Mouse (Mus musculus) embryonic fibroblast, embryonic 13.5 days (primary cell): ENCODE results near the gene Selenof. TPM values are rescaled to one million over a fixed set of nuclear protein-coding genes. Genes with fewer than 3 reads are reported as not detected.

Source experiments
- H3K27ac ChIP-seq: 2 replicates; pipeline ENCODE4 v1.5.1; 2012; ENCODE audit warnings: low read length, control low read depth, inconsistent platforms; ENCODE audit not compliant: insufficient read depth
- H3K4me1 ChIP-seq: 2 replicates; pipeline ENCODE4 v1.6.1; 2011; ENCODE audit warnings: low read length; ENCODE audit not compliant: control insufficient read depth, insufficient read depth
- H3K4me3 ChIP-seq: 2 replicates; pipeline ENCODE4 v1.5.1; 2011; ENCODE audit warnings: mild to moderate bottlenecking, control low read depth, low read length; ENCODE audit not compliant: insufficient read depth
- CTCF ChIP-seq: IDR thresholded peaks from 2 replicates; pipeline ENCODE4 v1.5.1; 2011; ENCODE audit warnings: mild to moderate bottlenecking, control low read depth, low read length, moderate library complexity, borderline replicate concordance; ENCODE audit not compliant: insufficient read depth
- POLR2A ChIP-seq: IDR thresholded peaks from 2 replicates; pipeline ENCODE4 v1.6.1; 2011; ENCODE audit warnings: low read depth, mild to moderate bottlenecking, control low read depth, low read length, moderate library complexity
- polyA plus RNA-seq: library from polyadenylated mRNA; stranded (reverse); fragments of >200 nt; gene quantifications from 2 replicates; pipeline ENCODE4 v1.2.4, GENCODE M21; 2011; ENCODE audit warnings: low read depth; ENCODE audit not compliant: missing spikeins, insufficient read length

The Selenof gene
- polyA plus RNA-seq, 1 experiment, result 674 TPM

DNA sequence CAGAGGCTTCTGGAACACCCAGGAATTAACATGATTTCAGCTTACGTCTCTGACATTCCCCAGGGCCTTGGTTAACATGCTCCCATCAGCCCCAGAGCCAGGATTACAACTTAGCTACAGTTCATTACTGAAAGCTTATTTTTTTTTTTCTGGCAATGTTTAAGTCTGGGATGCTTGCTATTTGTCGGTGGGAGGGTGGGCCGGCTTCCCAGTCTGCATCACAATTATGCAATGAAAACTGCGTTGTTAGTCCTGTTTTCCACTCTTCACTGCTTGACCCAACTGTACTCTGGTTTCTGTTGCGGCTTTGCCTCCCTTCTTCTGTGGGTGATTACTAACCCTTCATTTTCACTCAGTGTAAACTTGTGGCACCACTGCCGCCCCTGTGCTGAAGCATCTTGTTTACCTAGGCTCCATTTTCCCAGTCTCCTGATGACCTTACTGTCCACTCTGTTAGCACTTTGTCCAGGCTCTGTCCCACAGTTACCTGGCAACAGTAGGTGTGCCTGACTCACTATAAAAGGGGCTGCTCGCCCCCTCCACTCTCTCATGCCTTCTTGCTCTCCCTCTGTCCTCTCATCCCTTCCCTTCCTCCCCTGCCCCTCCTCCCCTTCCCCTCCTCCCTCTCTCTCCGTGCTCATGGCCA is 41.6 kb downstream of the Selenof start:
- Histone ChIP-seq H3K4me3 (no peak overlapping the region), H3K27ac (peak overlapping the region; percentile 56; the same call in 1 of the 2 replicates), H3K4me1 (peaks cover 8% of the 10 kb centered on the region; the same call in 1 of the 2 replicates)
- TF ChIP-seq POLR2A (no peak), CTCF (no peak)

DNA sequence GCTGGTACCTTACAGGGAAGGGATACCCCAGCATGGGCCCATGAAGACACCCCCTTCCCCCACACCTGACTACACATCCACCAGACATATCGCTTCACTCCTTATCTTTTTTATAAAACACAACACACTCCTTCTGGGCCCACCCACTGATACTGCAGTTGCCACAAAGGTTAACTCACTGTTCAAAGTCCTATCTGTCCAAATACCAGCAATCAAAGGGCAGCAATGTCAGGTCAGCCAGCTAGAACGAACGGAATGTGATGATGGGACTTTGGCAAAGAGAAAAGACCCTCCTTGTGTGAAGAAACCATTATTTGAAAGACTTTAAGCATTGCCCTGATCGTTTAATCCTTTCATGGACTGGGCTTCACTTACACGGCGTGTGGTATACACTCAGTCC is 42.3 kb downstream of the Selenof start:
- TF ChIP-seq POLR2A (no peak), CTCF (no peak)
- Histone ChIP-seq H3K4me1 (peaks cover 8% of the 10 kb centered on the region; the same call in 1 of the 2 replicates), H3K4me3 (no peak overlapping the region), H3K27ac (no peak overlapping the region)

GRCm38 (mm10) chr3:144614277-144614676 is 44.2 kb downstream of the Selenof start:
- TF ChIP-seq POLR2A (no peak), CTCF (no peak)
- peaks cover 8% of the 10 kb centered on the region; the same call in 1 of the 2 replicates for H3K4me1 ChIP-seq
- no peak overlapping the region for H3K27ac ChIP-seq
- no peak overlapping the region for H3K4me3 ChIP-seq

GRCm38 (mm10) chr3:144614698-144615097 is 44.6 kb downstream of the Selenof start:
- no peak for TF ChIP-seq POLR2A
- TF ChIP-seq CTCF, result no peak
- H3K27ac ChIP-seq, result no peak overlapping the region
- H3K4me1 ChIP-seq, result peaks cover 8% of the 10 kb centered on the region; the same call in 1 of the 2 replicates
- H3K4me3 ChIP-seq, result no peak overlapping the region

- H3K4me3 ChIP-seq, result no peak overlapping the region
- TF ChIP-seq POLR2A, result no peak
- TF ChIP-seq CTCF, result no peak
- no peak overlapping the region for H3K27ac ChIP-seq
- peaks cover 8% of the 10 kb centered on the region; the same call in 1 of the 2 replicates for H3K4me1 ChIP-seq
Measured at GRCm38 (mm10) chr3:144615459-144615858, 45.4 kb downstream of the Selenof start.

- Histone ChIP-seq H3K27ac (no peak overlapping the region), H3K4me3 (no peak overlapping the region), H3K4me1 (peaks cover 3% of the 10 kb centered on the region; the same call in 1 of the 2 replicates)
- TF ChIP-seq CTCF (peak; percentile 87), POLR2A (no peak)
Measured at GRCm38 (mm10) chr3:144616654-144617425, 46.7 kb downstream of the Selenof start.

DNA sequence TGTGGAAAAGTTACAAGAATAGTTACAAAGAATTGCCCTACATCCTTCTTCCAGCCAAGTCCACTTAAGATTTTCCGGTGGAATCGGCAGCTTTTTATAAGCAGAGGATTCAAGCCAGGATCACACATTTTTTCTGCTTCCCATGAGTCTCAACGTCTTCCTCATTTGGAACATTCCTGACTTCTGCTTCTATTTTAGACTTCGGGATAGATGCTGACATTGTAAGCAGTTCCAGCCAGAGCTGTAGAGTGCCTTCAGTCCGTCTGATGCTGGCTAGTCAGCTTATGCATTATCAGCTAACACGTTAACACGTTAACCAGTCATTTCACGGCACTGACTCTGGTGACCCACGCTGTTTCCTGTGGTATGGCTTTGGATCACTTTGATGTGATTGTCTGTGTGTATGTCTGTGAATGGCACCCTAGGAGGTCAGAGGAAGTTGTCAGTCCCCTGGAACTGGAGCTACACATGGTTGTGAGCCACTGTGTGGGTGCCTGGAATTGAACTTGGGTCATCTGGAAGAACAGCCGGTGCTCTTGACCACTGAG is 47.6 kb downstream of the Selenof start:
- no peak overlapping the region for H3K27ac ChIP-seq
- peaks cover 3% of the 10 kb centered on the region; the same call in 1 of the 2 replicates for H3K4me1 ChIP-seq
- TF ChIP-seq CTCF, result no peak
- TF ChIP-seq POLR2A, result no peak
- H3K4me3 ChIP-seq, result no peak overlapping the region

DNA sequence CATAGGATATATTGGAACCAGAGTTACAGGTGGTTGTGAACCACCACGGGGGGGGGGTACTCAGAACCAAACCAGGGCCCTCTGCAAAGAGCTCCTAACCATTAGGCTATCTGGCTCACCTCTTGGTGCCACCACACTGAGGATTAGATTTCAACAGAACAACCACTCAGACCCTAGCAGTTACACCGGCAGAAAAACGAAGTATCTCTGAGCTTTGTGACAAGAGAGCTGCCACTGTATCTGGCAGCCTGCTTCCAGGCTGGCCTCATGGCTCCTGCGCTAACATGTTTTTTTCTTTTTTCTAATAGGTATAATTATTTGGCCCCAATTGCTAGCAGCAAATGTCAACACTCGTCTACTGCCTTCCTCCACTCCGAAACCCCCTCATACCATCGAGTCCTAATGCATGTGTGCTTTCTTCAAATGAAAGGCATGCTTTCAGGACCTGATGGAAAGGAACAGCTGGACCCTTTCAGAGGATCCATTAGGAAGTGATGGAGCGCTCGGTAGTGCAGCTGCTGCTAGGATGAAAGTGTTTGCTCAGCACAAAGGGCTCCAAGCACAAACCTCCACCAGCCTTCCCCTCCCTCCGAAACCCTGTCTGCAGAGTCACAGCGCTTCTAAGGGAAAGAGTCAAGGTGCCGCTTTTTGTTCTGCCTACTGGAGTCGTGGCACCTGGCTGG is 53.0 kb downstream of the Selenof start:
- Histone ChIP-seq H3K4me3 (no peak overlapping the region), H3K4me1 (no peaks in the 10 kb centered on the region), H3K27ac (no peak overlapping the region)
- TF ChIP-seq POLR2A (no peak), CTCF (no peak)

DNA sequence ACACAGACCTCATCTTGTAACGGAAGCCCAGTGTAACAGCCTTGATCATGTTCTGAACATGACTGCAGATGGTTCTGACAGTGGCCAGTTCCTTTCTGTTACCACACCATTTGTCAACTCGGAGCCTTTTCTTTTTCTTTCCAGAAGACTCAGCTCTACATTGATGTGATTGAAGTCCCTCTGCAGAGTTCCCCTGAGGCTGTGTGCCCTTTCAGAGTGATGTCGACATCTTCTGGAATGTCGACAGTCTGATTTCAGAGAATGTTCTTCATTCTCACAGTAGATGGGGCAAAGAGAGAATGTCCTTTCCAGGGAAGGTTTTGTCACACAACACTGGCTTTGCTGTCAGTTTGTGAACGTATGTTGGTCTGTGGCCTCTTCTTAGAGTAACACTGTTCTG is 55.6 kb downstream of the Selenof start:
- no peaks in the 10 kb centered on the region for H3K4me1 ChIP-seq

More for the DNA sequence above, 55.6 kb downstream of the Selenof start:
- H3K27ac ChIP-seq, result no peak overlapping the region
- H3K4me3 ChIP-seq, result no peak overlapping the region
- TF ChIP-seq CTCF (no peak), POLR2A (no peak)
